Mouse (Mus musculus) kidney, postnatal 36 days (tissue): Measurements from ENCODE around the gene Tmem266.
A peak's percentile ranks its signal among the peaks of the same experiment; 100 is the strongest.

Source experiments
- DNase-seq, 2 experiments: peaks; one replicate each; pipeline ENCODE4 v3.0.0; 2021 to 2022; ENCODE audit warnings: mixed read lengths in 2 of 2

The Tmem266 gene

DNA sequence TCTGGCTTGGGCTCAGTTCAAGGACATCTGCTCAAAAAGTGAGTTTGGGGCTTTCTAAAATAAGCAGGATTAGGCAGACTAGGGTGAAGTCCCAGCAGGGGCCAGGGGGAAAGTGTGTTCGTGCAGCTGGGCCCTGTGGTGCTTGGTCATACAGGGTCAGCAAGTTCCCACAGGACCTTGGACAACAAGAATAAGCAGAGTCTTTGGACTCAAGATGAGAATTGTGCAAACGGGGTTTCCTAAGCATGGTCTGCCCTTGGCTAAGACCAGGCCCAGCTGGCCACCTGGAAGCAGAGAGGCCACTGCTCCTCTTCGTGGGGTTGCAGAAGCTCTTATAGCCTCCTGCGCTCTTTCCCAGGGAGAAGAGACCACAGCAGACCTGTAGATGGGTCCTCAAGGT is 77.5 kb downstream of the Tmem266 start:
- DNase-seq: no peak

DNA sequence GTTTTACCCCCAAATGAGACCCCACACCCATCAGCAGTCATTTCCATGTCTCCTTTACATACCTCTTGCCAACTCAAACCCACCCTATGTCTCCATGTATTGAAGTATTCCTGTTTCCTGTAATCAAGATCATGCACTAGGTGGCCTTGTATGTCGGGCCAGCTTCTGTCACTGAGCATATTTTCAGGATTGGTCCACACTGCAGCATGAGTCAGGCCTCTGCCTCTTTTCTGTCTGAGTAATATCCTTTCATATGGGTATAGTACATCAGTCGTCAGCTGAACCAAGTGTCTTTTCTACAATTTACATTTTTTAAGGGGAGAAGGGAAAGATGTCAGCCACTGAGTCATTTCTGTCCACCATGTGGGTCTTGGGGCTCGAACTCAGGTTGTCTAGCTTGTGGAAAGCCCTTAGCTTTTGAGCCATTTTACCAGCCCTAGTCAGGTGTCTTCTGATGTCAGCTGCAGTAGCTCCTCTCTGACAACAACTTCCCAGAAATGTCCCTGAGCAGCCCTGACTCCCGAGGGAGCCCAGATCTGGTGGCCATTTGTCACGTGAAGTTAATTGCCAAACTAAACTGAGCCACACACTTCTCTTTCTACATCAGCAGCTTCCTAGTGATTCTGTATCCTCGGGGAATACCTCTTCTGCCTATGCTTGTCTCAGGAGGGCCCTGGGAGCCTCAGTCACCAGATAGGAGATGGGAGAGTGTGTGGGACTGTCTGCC is 78.4 kb downstream of the Tmem266 start:
- DNase-seq: no peak

DNA sequence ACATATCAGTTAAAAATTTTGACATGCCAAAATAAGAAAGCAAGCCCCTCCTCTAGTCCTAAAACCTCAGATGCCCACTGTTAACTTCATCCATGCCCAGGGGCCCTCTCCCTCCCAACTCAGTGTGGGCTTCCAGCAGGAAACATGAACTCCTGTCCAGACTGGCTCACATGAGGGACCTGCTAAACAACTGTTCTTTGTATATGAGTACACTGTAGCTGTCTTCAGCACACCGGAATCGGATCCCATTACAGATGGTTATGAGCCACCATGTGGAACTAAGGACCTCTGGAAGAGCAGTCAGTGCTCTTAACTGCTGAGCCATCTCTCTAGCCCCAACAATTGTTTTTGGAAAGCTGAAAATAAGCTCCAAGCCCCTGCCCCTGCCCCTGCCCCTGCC is 80.1 kb downstream of the Tmem266 start:
- DNase-seq: no peak

DNA sequence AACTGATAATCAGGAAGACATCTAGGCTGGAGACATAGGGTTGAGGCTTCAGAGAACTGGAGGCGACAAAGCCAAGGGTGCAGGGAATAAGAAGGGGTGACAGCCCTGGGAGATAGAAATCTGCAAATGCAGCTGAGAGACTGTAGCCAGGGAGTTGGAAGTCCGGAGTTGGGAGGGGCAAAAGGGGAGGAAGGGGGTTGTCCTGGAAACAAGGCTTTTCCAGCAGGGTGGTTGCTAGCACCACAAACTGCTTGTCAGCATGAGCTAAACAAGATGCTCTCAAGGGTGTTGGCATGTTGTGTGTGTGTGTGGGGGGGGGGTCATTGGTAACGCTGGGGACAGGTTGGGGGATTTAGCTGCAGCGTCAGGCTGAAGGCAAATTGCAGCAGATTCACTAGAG is 82.1 kb downstream of the Tmem266 start:
- DNase-seq: no peak

DNA sequence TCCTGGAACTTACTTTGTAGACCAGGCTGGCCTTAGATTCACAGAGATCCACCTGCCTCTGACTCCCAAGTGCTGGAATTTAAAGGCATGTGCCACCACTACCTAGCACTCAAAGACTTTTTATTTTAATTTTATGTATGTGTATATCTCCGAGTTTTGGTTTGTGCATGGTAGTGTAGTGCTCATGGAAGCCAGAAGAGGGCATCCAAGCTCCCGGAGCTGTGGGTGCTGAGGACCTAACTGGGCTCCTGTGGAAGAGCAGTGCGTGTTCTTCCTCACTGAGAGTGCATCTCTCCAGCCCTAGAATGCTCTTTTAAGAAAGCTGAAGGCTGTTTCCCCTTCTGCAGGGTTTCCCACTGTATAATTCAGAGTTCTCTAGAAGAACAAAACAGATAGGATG is 83.1 kb downstream of the Tmem266 start:
- peak in 1 of 2 experiments; percentile 17 for DNase-seq

DNA sequence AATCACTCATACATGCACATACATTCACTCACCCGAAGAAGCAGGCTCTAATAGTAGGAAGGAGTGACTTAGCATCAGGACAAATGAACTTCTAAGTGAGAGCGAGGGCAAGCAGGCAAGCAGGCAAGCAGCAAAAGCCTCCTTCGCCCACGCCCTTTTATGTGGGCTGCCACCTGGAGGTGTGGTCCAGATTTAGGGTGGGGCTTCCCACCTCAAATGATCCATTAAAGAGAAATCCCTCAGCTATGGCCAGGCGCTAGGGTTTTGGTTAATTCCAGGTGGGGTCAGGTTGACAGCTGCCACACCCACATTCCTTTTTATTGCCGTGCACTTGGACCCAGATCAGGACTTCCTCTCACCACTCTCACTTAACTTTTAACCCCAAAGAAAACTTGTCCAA is 83.7 kb downstream of the Tmem266 start:
- DNase-seq: no peak

DNA sequence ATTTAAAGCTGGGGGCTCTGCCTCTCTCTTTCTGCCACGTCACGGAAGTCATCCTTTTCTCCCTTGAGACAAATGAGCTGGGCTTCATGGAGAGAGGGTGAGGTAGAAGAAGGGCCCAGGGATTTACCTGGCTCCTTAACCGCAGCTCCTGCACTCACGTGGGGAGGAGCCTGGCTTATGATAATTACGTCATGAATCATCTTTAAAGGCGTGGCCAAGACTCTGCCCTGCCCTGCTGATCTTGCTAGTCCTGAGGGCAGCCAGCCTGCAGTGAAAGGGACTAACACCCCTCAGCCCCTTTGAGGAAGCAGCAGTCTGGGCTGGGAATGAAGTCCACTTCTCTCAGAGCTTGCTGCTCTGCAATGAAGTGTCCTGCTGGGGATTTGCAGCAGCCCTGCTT is 84.4 kb downstream of the Tmem266 start:
- DNase-seq: no peak

DNA sequence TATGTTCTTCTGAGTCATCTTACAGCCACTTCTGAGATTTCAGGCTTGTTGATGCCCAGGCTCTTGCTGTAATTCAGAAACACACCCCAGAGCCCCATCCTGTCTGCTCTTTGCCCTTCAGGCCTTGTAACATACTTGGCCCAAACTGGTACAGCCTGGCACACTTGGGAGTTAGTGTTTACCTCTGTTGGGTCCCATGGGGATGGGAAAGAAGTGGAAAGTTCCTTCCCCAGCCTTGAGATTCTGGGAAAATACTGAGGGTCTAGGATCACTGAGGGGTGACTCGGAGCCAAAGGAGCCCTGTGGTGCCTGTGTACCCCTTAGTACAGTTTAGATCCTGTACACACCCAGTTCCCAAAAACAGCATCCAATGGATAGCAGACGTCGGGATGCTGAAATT is 95.1 kb downstream of the Tmem266 start:
- no peak for DNase-seq

DNA sequence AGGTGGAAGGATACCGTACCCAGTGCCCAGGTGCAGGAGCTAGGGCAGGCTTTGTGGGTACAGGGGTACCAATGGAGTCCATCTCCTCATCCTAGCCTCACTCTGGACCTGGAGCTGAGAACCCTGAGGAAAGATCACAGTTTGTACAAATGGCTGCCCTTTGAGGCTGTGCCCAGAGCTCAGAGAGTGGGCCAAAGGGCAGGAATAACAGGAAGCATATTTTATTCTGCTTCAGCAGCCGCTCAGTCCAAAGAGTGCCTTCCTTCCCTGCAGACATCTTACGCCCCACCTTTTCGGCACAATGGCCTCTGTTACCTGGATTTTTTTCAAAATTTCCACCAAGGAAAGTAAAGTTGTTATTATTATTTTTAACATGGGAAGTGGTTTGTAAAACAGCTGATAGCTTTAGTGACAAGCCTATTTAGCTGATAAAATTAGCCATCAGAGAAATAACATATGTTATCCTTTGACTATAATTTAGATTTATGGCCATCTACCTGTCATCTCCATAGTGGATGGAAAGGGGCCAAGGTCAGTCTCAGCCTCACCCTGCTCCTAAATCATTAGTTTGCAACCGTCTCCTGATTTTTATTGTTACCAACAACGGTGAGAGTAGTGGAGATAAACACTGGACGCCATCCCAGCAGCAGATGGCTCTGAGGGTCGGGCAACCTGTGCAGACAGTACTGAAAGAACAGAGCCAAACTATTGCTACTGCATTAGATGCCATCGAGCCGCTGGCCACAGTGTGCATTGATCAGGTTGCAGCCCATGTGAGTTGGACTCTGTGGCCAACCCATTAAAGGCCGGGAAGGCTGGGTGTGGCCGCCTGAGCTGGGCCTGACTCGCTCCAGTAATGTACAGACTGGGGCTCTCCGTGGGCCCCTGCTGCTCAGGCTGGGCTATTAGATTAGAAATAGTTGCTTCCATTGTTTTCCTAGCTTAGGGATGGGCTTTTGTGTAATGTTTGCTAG is 97.0 kb downstream of the Tmem266 start:
- peak; percentile 19 to 53 for DNase-seq

DNA sequence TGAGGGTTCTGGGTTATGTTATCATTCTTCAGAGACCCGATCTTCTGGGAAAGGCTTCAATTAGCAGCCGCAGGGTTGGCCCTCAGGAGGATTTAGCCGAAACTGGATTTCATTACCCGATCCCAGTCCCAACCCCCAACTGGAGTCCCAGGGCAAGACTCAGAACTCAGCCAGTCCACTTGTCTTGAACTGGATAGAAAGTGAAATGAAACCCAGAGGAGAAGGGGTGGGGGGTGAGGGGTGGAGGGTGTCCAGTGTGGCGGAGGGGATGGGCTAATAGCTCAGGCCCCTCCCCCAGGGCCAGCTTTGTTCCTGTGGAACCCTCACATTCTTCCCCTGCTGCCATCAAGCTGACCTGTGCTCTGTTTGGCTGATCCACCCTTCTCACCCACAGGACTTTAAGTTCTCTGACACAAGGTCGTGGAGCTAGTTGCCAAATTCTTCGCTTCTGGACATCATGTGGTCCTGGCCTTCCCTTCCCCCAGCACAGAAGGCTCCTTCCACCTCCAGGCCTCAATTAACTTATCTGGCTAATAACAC is 98.6 kb downstream of the Tmem266 start:
- no peak for DNase-seq

DNA sequence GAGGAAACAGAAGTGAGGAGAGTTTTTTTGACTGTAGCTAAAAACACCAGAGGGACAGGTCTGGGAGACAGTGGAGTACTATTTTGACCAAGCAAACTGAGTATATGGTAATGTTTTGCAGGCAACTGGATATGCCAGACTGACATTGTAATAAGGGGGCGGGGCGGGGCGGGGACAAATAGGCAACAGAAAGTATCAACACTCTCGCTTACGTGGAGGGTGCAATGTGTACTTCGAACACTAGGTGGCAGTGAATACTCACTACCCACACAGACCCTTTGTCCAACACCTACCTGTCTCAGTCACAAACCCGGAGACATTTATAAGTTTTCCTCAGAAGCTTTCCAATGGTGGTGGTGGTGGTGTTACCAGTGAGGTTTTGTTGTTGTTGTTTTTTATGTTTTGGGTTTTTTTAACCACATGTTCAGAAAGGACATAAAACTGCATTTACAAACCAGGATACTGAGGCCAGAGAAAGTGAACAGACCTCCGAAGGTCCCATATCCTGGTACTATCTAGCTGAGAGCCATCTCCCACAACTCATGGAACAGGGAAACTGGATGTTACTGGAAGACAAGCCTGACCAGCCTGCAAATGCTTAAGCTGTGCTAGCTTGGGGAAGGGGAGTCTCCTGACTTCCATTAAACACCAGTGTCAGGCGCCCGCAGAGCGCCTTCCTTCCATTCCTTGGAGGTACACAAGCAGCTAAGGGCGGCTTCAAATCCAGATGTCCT is 102.7 kb downstream of the Tmem266 start:
- peak; percentile 70 to 84 for DNase-seq

DNA sequence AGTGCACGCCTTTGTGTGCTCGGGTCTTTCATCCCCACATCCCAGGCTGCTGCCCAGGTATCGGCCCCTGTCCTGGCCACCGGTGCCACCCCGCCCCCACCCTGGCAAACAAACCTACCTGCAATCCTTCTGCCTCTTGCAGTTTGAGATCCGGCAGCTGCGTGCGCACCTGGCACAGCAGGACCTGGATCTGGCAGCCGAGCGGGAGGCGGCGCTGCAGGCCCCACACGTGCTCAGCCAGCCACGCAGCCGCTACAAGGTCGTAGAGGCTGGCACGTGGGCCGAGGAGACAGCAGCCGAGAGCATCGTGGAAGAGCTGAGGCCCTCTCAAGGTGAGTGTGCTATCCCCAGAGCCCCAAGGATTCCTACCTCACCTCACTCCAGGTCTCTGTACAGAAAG is 103.4 kb downstream of the Tmem266 start:
- peak; percentile 28 to 64 for DNase-seq

DNA sequence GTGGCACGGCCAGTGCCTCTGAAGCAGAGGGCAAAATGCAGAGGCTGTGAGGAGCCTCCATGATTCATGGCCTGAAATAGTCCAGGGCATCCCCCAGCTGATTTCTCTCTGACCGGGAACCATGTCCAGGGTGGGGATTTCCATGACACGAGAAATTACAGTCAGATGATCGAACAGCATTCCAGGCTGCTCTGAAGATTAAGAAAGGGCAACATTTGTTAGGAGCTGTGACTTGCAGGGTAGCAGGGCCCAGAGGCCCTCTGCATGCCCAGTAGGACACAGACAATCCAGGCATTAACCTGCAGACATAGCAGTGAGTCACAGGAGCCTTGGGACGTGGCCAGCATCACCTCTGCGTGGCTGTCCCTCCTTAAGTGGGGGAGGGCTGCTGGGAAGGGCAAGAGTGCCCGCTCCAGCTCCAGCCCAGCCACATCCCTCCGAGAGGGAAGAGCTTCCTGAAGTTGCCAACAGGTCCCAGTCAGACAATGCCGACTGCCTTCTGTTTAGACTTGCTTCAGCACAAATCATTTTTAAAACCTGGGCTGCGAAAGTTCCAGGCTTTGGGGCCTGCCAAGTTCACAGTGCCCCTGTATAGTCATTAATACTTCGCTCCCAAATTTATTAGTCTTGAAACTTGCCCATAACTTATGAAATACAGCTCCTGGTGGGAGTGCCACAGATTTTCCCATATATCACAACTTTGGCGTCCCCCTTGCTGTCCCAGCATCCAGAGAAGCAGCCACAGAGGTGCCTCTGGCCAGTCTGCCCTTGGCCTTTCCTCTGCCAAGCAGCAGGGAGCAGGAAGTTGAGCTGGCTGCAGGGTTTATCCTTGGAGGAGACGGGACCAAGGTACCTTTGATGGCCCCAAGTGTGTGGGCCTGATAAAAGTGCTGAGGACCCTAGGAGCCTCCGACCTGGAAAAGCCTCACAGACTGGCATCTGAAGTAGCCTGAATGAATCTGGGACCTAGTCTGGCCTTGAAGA is 105.9 kb downstream of the Tmem266 start:
- DNase-seq: no peak

DNA sequence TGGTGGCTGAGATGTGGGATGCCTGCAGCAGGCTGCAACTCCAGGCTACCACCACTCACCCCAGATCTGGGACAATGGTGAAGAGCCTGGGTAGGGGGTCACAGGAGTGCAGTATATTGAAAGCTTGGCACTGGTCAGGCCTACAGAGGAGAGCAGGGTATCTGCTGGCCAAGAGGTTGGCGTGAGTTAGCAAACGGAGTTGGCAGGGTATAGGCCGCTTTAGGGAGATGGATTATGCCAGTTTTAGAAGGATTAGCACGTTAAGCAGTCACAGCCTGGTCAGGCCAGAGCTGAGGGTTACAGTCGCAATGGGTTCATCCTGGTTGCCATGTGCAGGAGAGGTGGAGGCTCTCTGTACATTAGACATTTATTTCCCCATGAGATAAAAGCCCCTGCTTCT is 107.2 kb downstream of the Tmem266 start:
- DNase-seq: no peak

DNA sequence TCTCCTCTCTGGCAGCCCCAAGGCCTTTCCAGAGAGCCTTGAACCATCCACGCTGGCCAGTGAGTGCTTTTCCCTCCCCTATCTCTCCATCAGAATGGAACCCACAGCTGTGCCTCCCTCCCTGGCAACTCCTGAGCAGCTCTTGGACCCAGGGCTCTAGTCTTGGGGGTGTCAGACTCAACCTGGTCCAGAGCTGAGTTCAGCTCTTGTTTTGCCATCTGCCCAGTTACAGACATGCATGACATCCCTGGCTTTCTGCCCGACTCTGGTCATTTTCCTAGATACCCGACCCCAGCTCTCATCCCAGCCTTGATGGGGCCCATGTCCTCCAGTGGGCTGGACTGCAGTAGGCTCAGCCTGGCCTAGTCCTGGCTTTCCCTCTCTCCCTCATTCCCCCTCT is 111.7 kb downstream of the Tmem266 start:
- DNase-seq: no peak

DNA sequence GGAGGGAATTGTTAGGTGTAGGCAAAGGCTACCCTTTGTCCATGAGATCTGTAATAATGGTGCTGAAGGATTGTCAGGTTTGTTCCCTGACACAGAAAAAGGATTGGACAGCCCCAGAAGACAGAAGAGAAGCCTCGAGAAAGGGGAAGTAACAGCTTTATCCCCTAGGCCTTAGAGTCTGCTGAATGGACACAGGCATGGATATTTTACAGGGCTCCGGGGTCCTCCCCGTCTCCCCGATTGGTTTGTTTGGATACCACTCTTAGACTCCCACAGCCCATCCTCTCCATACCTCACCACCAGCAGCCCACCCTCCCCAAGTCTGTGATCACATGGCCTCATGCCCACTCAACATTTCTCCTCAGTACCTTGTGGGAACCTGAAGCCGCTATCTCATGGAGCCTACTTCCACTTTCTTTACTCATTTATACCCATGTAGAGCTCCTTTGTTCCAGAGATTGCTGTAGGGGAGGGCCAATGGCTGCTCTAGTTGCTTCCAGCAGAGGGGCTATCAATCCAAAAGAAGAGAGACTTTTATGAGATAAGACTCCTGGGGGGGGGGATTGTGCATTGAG is 112.6 kb downstream of the Tmem266 start:
- DNase-seq: no peak

DNA sequence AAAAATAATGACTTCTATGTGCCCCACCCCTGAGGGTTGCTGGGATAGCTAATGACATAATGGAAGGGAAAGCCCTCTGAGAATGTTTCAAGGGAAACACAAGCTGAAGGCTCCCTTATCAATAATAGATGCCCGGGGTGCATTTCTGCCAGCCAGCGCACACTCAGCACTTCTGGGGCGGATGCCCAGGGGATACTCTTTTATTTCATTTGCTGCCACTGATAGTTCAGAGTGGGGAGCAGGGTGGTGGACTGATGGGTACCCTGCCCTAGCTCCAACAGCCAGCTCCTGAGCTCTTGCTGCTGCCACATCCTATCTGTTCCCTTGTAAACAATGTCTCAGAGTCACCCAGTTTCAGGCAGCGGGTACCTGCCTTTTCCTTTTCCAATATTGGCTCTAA is 120.8 kb downstream of the Tmem266 start:
- DNase-seq: no peak

DNA sequence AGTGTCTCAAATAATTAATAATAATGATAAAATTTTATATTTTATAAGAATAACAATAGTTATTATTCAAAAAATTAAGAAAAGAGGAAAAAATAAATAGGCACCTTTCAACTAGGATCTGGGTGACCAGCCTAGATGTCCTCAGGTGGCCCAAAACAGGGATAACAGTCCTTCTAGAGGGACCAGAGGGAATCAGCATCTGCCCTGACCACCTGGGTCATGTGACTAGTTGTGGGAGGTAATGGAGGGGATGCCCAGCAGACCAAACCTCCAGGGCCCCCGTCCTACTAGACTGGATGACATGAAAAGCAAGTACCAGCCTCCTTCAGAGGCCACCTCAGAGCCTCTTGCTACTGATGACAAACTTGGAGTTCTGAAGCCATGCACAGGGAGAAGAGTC is 122.4 kb downstream of the Tmem266 start:
- no peak for DNase-seq

DNA sequence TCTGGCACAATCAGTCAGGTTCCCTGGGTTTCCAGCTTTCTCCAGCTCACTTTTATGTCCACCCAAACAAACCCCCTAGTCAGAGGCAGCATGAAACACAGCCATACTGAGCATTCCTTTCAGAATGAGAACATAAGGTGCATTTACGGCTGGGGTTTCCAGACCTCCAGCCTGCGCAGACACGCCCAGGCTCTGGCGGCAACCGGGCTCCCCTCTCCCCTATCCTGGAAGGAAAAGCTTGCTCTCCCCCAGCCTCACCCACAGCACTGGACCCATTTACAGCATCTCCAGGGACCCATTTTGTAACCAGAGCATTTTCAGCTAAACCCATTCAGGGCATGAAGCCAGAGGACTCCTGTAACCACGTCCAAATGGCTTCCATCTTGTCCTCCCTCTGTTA is 123.3 kb downstream of the Tmem266 start:
- DNase-seq: no peak

DNA sequence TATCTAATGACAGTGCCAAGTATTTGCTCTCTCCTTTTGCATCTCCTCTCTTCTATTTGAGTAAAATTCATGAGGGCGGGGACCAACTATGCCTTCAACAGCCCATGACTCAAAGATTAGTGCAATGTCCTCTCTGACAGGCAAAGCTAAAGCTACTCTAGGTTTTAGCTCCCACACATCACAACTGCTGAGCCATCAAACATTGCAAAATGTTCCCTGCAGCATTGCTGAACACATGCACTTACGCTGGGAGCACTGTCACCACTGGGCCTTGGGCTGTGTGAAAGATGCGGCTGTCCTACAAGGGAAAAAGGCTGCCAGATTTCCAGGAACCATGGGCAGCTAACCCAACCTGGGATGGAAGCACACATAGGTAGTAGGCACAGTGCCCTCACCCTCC is 124.7 kb downstream of the Tmem266 start:
- DNase-seq: no peak

DNA sequence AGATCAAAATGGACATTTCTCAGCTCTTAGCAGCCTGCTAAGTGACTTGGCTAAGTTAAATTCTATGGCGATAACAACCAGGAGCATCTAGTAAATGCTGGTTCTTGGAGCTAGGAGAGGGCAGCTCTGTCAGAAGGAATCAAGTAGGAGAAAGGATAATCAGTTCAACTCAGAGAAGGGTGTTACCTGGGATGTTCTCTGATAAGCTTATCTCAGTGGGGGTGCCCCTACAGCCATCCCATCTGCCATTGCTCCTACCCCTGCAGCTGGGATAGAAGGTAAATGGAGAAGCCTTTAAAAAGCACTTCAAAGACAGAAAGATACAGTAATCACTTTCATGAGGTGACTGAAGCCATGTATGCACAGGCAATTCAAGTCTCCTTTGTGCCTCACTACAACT is 126.2 kb downstream of the Tmem266 start:
- no peak for DNase-seq

DNA sequence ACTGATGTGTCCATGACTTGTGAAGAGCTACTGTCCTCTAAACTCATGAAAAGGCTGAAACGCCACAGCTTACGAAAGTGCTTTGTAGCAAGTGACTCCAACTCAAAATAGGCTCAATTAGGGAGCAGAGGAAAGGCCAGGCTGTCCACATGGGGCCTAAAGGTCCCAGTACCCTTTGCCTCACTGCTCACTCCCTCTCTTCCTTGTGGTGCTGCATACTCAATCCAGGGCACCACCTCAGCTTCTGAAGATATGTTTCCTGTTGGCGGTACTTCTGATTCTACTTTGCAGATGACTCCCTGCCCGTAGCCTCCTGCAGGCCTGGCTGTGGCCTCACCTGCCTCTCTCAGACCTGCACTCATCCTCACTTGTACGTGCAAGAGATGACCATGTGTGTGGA is 126.7 kb downstream of the Tmem266 start:
- no peak for DNase-seq
